Mouse (Mus musculus) urinary bladder, postnatal 10 days (tissue): Measurements from ENCODE around the gene Rbm14.

ENCODE experiments used
- DNase-seq: peaks from one replicate; pipeline ENCODE4 v3.0.0; 2022; ENCODE audit warnings: low spot score

Rbm14 gene

GRCm38 (mm10) chr19:4811063-4811908 is at the start of gene Rbm14, which contains the start of gene Gm21992:
Gene Rbm14 (minus strand): TSS chr19:4811634.
Gene Gm21992 (minus strand): TSS chr19:4811612.
- peak; percentile 92 for DNase-seq

- no peak for DNase-seq
These were observed 47.6 kb upstream of the Rbm14 start for GRCm38 (mm10) chr19:4859081-4859480.

- no peak for DNase-seq
These were observed 44.5 kb upstream of the Rbm14 start for GRCm38 (mm10) chr19:4855951-4856350.

- no peak for DNase-seq
These were observed 44.0 kb upstream of the Rbm14 start for GRCm38 (mm10) chr19:4855470-4855820.

GRCm38 (mm10) chr19:4854552-4855469 is 43.4 kb upstream of the Rbm14 start, which contains the start of gene Ctsf:
Gene Ctsf (plus strand): TSS chr19:4855130.
- peak; percentile 51 for DNase-seq

- no peak for DNase-seq
These were observed 38.8 kb upstream of the Rbm14 start for GRCm38 (mm10) chr19:4850281-4850680.

- DNase-seq, result no peak
These were observed 38.4 kb upstream of the Rbm14 start for GRCm38 (mm10) chr19:4849800-4850199.

- no peak for DNase-seq
These were observed 36.1 kb upstream of the Rbm14 start for GRCm38 (mm10) chr19:4847490-4847889.

- DNase-seq, result no peak
These were observed 34.4 kb upstream of the Rbm14 start for GRCm38 (mm10) chr19:4845846-4846245.

GRCm38 (mm10) chr19:4842611-4843010 is 31.2 kb upstream of the Rbm14 start:
- no peak for DNase-seq

- DNase-seq, result no peak
These were observed 29.4 kb upstream of the Rbm14 start for GRCm38 (mm10) chr19:4840848-4841247.

GRCm38 (mm10) chr19:4839149-4839548 is 27.7 kb upstream of the Rbm14 start, which contains the start of the genes Ccs and Ccdc87:
Gene Ccs (minus strand): TSS chr19:4839332.
Gene Ccdc87 (plus strand): TSS chr19:4839366.
- DNase-seq, result peak; percentile 84

GRCm38 (mm10) chr19:4838526-4839140 is 27.2 kb upstream of the Rbm14 start:
- DNase-seq, result no peak

- no peak for DNase-seq
These were observed 25.6 kb upstream of the Rbm14 start for GRCm38 (mm10) chr19:4837049-4837448.

- no peak for DNase-seq
These were observed 24.7 kb upstream of the Rbm14 start for GRCm38 (mm10) chr19:4836096-4836495.

GRCm38 (mm10) chr19:4833977-4834376 is 22.5 kb upstream of the Rbm14 start:
- DNase-seq, result no peak

GRCm38 (mm10) chr19:4829156-4829555 is 17.7 kb upstream of the Rbm14 start:
- DNase-seq, result no peak

- DNase-seq, result no peak
These were observed 17.1 kb upstream of the Rbm14 start for GRCm38 (mm10) chr19:4828444-4829114.

GRCm38 (mm10) chr19:4820678-4821303 is 9.4 kb upstream of the Rbm14 start:
- DNase-seq, result no peak

GRCm38 (mm10) chr19:4817182-4817835 is 5.9 kb upstream of the Rbm14 start:
- DNase-seq, result no peak

GRCm38 (mm10) chr19:4813015-4813414 is 1.6 kb upstream of the Rbm14 start:
- DNase-seq, result no peak
